Mouse (Mus musculus) thymus, postnatal 25 days (tissue): ENCODE results near the gene Tusc2.
"Not testable (repeated sequence)": the region's sequence is repeated elsewhere in the genome, so short reads cannot be mapped to it uniquely, and the experiment has no call there.

Experiments
- DNase-seq: peaks from one replicate; pipeline ENCODE4 v3.0.0; 2022

Gene Tusc2

GRCm38 (mm10) chr9:107545602-107546001 is 17.5 kb upstream of the Tusc2 start:
- DNase-seq: peak; percentile 76

- DNase-seq: peak; percentile 90
Measured at GRCm38 (mm10) chr9:107547026-107547425, 16.0 kb upstream of the Tusc2 start, which contains the start of gene Zmynd10. Zmynd10 (plus strand) TSS chr9:107547298.

DNA sequence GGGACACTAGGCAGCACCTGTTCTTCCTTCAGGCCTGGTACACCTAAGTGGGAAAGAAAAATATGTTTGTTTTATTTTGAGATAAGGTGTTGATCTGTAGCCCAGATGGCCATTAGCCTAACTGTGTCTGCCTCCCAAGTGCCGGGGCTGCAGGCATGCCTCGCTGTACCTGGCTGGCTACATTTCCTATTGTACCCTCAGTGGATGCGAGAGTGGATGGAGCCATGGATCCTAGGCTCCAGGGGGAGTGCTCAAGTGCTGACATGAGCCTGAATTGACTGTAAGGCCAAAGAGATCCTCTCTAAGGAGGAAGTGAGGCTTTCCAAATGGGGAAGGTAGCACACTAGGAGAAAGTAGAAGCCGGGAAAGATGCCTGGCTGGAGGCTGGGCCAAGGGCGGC is 15.1 kb upstream of the Tusc2 start:
- DNase-seq: no peak

DNA sequence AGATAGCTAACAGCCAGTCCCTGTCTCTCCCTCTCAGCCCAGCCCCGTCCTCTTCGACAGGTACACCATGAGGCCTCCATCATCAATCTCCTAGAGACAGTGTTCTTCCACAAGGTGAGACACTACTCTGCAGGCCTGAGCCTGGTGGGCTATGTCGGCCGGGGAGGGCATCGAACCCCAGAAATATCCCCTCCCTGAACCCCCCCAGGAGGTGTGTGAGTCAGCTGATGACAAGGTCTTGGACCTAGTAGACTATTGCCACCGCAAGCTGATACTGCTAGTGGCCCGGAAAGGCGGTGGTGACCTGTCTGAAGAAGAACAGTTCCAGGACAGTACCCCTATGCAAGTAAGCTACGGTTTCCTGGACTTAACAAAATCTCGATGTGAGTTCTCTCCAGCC is 14.2 kb upstream of the Tusc2 start:
- DNase-seq: no peak

GRCm38 (mm10) chr9:107549297-107550074 is 13.6 kb upstream of the Tusc2 start:
- no peak for DNase-seq

- peak; percentile 21 for DNase-seq
Measured at GRCm38 (mm10) chr9:107550491-107551116, 12.5 kb upstream of the Tusc2 start.

GRCm38 (mm10) chr9:107551117-107551889 is 11.8 kb upstream of the Tusc2 start, which contains the start of gene Rassf1:
Rassf1 (plus strand) TSS chr9:107551555.
- peak; percentile 82 for DNase-seq

GRCm38 (mm10) chr9:107551890-107552355 is 11.1 kb upstream of the Tusc2 start:
- DNase-seq: no peak

- DNase-seq: no peak
Measured at GRCm38 (mm10) chr9:107552690-107553393, 10.2 kb upstream of the Tusc2 start.

- DNase-seq: no peak
Measured at GRCm38 (mm10) chr9:107553541-107554318, 9.3 kb upstream of the Tusc2 start.

GRCm38 (mm10) chr9:107554319-107554825 is 8.7 kb upstream of the Tusc2 start:
- DNase-seq: peak; percentile 96

- no peak for DNase-seq
Measured at GRCm38 (mm10) chr9:107555031-107555457, 8.0 kb upstream of the Tusc2 start.

DNA sequence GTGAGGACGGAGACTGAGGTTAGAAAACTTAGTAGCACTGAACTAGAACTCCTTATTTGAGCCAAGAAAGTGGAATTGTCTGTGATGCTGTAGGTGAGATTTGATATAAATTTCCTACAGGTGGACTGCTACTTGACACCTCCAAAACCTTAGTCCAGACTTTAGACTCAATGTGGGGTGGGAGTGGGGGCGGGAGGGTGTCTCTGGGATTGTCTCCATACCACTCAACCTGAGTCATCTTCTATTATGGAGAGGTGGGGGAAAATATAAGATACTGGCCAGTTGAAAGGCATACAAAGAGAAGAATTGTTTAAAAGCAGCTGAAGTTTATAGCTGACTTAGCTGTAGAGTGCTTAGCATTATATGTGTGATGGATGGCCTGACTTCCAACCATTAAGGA is 7.4 kb upstream of the Tusc2 start:
- DNase-seq: no peak

DNA sequence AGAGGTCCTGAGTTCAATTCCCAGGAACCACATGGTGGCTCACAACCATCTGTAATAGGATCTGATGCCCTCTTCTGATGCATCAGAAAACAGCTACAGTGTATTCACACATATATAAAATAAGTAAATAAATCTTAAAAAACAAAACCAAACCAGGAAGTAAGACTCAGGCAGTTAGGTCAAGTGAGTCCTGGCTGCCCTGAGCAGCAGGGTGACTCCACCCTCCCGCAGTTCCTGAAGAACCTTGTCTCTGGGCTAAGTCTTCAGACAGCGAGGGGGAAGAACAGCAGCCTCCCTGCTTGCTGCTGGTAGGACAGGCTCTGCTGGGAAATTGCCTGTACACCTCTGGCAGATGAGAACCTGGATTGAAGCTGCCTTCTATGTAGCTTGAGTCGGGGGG is 6.7 kb upstream of the Tusc2 start:
- no peak for DNase-seq

- DNase-seq: not testable (repeated sequence)
Measured at GRCm38 (mm10) chr9:107565556-107565955, 2.5 kb downstream of the Tusc2 start.

GRCm38 (mm10) chr9:107566041-107566709 is 3.1 kb downstream of the Tusc2 start:
- peak; percentile 79 for DNase-seq

- no peak for DNase-seq
Measured at GRCm38 (mm10) chr9:107566855-107567254, 3.8 kb downstream of the Tusc2 start.

- DNase-seq: peak; percentile 2
Measured at GRCm38 (mm10) chr9:107567702-107568319, 4.8 kb downstream of the Tusc2 start, which contains the start of gene Hyal2. Hyal2 (plus strand) TSS chr9:107567945.

DNA sequence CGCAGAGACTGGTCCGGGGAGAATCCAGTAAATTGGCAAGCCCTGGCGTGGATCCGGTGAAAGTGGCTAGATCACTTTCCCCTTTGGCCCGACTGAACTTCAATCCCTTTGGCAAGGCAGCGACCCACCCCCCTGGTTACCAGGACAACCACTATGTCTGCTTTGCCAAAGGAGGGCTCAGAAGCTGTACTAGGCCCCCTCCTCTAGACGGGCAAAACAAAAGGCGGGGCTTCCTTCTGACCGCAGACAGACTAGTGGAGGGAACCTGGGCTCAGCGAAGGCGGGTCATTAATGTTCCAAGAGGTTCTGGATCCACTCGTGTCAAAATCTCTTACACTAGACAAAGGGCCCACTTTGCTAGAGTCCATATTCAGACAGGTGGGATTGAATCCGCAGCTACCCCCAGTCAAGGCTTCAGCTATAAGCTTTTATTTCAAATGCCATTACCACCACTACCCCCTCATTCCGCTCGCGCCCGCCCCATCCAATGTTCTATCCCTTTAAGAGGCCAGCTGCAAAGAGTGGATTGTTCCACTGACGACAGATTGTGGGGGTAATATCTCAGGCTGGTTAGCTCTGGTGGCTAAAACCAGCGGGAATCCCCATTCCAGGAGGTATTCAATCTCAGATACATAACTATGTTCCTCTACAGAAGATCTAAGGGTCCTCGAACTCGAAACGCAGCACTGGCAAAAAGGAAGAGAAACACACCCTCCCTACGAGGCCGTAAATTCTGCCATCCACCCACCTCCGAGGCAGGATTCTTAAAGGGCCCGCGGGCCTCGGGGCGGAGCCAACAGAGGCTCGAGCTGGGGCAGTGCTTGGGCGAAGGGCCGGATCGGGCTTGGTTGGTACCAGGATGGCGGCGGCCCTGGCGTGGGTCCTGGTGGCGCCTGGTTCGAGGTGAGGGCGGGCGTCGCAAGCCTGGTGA is 5.5 kb downstream of the Tusc2 start:
- DNase-seq: peak; percentile 85
